Mouse (Mus musculus): ENCODE results near the gene Rnps1. TPM values are rescaled to one million over a fixed set of nuclear protein-coding genes. Genes with fewer than 3 reads are reported as not detected.

Gene Rnps1
- polyA plus RNA-seq, 1 experiment from 2014 or later = 441 TPM

GRCm38 (mm10) chr17:24391149-24391548 lies 23.2 kb upstream of the Rnps1 start:
- 67% methylated on average over 8 of the region's 8 CpGs for WGBS
- peak; percentile 60 for DNase-seq (ENCODE audit: low spot score)
- no peak overlapping the region for H3K4me2 ChIP-seq (ENCODE audit: low read depth, low read length, severe bottlenecking)
- no peak for ATAC-seq (replicated peaks; ENCODE audit: low FRiP score)
- no peak overlapping the region for H3K4me3 ChIP-seq (ENCODE audit: low read depth, low read length)
- no peak overlapping the region for H3K27ac ChIP-seq (ENCODE audit: low read depth, low read length)
- no peak overlapping the region for H3K9ac ChIP-seq (ENCODE audit: low read length)
- H3K4me1 ChIP-seq (replicated peaks; ENCODE audit: control insufficient read depth, insufficient read depth, low read length) = no peaks in the 10 kb centered on the region
- H3K36me3 ChIP-seq (ENCODE audit: control insufficient read depth, insufficient read depth, low read length) = no peaks in the 10 kb centered on the region; the same call in 1 of the 2 replicates
- no peaks in the 10 kb centered on the region for H3K27me3 ChIP-seq (ENCODE audit: control insufficient read depth, insufficient read depth, low read length)
- no peaks in the 10 kb centered on the region for H3K9me3 ChIP-seq (ENCODE audit: control insufficient read depth, low read length)

- no peaks in the 10 kb centered on the region for H3K9me3 ChIP-seq (ENCODE audit: control insufficient read depth, low read length)
- no peak overlapping the region for H3K4me3 ChIP-seq (ENCODE audit: low read depth, low read length)
- H3K9ac ChIP-seq (ENCODE audit: low read length) = no peak overlapping the region
- H3K4me1 ChIP-seq (replicated peaks; ENCODE audit: control insufficient read depth, insufficient read depth, low read length) = no peaks in the 10 kb centered on the region
- WGBS = 28% methylated on average over 4 of the region's 4 CpGs
- no peaks in the 10 kb centered on the region for H3K27me3 ChIP-seq (ENCODE audit: control insufficient read depth, insufficient read depth, low read length)
- DNase-seq (ENCODE audit: low spot score) (no peak), ATAC-seq (replicated peaks; ENCODE audit: low FRiP score) (no peak)
- H3K4me2 ChIP-seq (ENCODE audit: low read depth, low read length, severe bottlenecking) = no peak overlapping the region
- no peaks in the 10 kb centered on the region for H3K36me3 ChIP-seq (ENCODE audit: control insufficient read depth, insufficient read depth, low read length)
- H3K27ac ChIP-seq (ENCODE audit: low read depth, low read length) = no peak overlapping the region
These were observed 20.8 kb upstream of the Rnps1 start for GRCm38 (mm10) chr17:24393527-24393926.

- Histone ChIP-seq H3K9me3 (ENCODE audit: control insufficient read depth, low read length) (no peaks in the 10 kb centered on the region), H3K4me1 (replicated peaks; ENCODE audit: control insufficient read depth, insufficient read depth, low read length) (no peaks in the 10 kb centered on the region), H3K4me3 (ENCODE audit: low read depth, low read length) (no peak overlapping the region), H3K36me3 (ENCODE audit: control insufficient read depth, insufficient read depth, low read length) (no peaks in the 10 kb centered on the region), H3K9ac (ENCODE audit: low read length) (no peak overlapping the region), H3K27me3 (ENCODE audit: control insufficient read depth, insufficient read depth, low read length) (no peaks in the 10 kb centered on the region), H3K4me2 (ENCODE audit: low read depth, low read length, severe bottlenecking) (no peak overlapping the region), H3K27ac (ENCODE audit: low read depth, low read length) (no peak overlapping the region)
- ATAC-seq (replicated peaks; ENCODE audit: low FRiP score) = no peak
- DNase-seq (ENCODE audit: low spot score) = no peak
- 90% methylated on average over 7 of the region's 7 CpGs for WGBS
These were observed 19.9 kb upstream of the Rnps1 start for GRCm38 (mm10) chr17:24394456-24394855.

- Histone ChIP-seq H3K9ac (ENCODE audit: low read length) (no peak overlapping the region), H3K36me3 (ENCODE audit: control insufficient read depth, insufficient read depth, low read length) (no peaks in the 10 kb centered on the region; the same call in 1 of the 2 replicates), H3K4me2 (ENCODE audit: low read depth, low read length, severe bottlenecking) (no peak overlapping the region), H3K27ac (ENCODE audit: low read depth, low read length) (no peak overlapping the region), H3K4me3 (ENCODE audit: low read depth, low read length) (no peak overlapping the region), H3K4me1 (replicated peaks; ENCODE audit: control insufficient read depth, insufficient read depth, low read length) (no peaks in the 10 kb centered on the region), H3K9me3 (ENCODE audit: control insufficient read depth, low read length) (no peaks in the 10 kb centered on the region), H3K27me3 (ENCODE audit: control insufficient read depth, insufficient read depth, low read length) (no peaks in the 10 kb centered on the region)
- WGBS = 78% methylated on average over 3 of the region's 3 CpGs
- ATAC-seq (replicated peaks; ENCODE audit: low FRiP score) = no peak
- no peak for DNase-seq (ENCODE audit: low spot score)
These were observed 12.0 kb upstream of the Rnps1 start for GRCm38 (mm10) chr17:24402371-24402770.

GRCm38 (mm10) chr17:24407116-24407803 lies 7.1 kb upstream of the Rnps1 start:
- no peak for DNase-seq (ENCODE audit: low spot score)

GRCm38 (mm10) chr17:24413557-24414211 lies 681 bp upstream of the Rnps1 start:
- H3K9me3 ChIP-seq (ENCODE audit: control insufficient read depth, low read length) = no peaks in the 10 kb centered on the region
- H3K4me2 ChIP-seq (ENCODE audit: low read depth, low read length, severe bottlenecking) = peak overlapping the region; percentile 77
- peak overlapping the region; percentile 88 for H3K4me3 ChIP-seq (ENCODE audit: low read depth, low read length)
- H3K27ac ChIP-seq (ENCODE audit: low read depth, low read length) = peak overlapping the region; percentile 55; the same call in 1 of the 2 replicates
- H3K4me1 ChIP-seq (replicated peaks; ENCODE audit: control insufficient read depth, insufficient read depth, low read length) = peaks cover 2% of the 10 kb centered on the region; the same call in 1 of the 2 replicates
- H3K9ac ChIP-seq (ENCODE audit: low read length) = peak overlapping the region; percentile 66
- peaks cover 1% of the 10 kb centered on the region; the same call in 1 of the 2 replicates for H3K36me3 ChIP-seq (ENCODE audit: control insufficient read depth, insufficient read depth, low read length)
- H3K27me3 ChIP-seq (ENCODE audit: control insufficient read depth, insufficient read depth, low read length) = no peaks in the 10 kb centered on the region
- peak; percentile 43 for ATAC-seq (replicated peaks; ENCODE audit: low FRiP score)
- 34% methylated on average over 22 of the region's 22 CpGs for WGBS
- peak; percentile 57 for DNase-seq (ENCODE audit: low spot score)

More at GRCm38 (mm10) chr17:24407116-24407803, 7.1 kb upstream of the Rnps1 start:
- no peak overlapping the region for H3K27ac ChIP-seq (ENCODE audit: low read depth, low read length)
- H3K4me2 ChIP-seq (ENCODE audit: low read depth, low read length, severe bottlenecking) = no peak overlapping the region
- H3K4me3 ChIP-seq (ENCODE audit: low read depth, low read length) = no peak overlapping the region
- no peaks in the 10 kb centered on the region for H3K27me3 ChIP-seq (ENCODE audit: control insufficient read depth, insufficient read depth, low read length)
- no peaks in the 10 kb centered on the region; the same call in 1 of the 2 replicates for H3K36me3 ChIP-seq (ENCODE audit: control insufficient read depth, insufficient read depth, low read length)
- 91% methylated on average over 12 of the region's 12 CpGs for WGBS
- no peak for ATAC-seq (replicated peaks; ENCODE audit: low FRiP score)
- no peaks in the 10 kb centered on the region for H3K4me1 ChIP-seq (replicated peaks; ENCODE audit: control insufficient read depth, insufficient read depth, low read length)
- no peaks in the 10 kb centered on the region for H3K9me3 ChIP-seq (ENCODE audit: control insufficient read depth, low read length)
- H3K9ac ChIP-seq (ENCODE audit: low read length) = no peak overlapping the region

- no peaks in the 10 kb centered on the region for H3K9me3 ChIP-seq (ENCODE audit: control insufficient read depth, low read length)
- peaks cover 12% of the 10 kb centered on the region for H3K36me3 ChIP-seq (ENCODE audit: control insufficient read depth, insufficient read depth, low read length)
- H3K4me1 ChIP-seq (replicated peaks; ENCODE audit: control insufficient read depth, insufficient read depth, low read length) = peaks cover 2% of the 10 kb centered on the region; the same call in 1 of the 2 replicates
- no peaks in the 10 kb centered on the region for H3K27me3 ChIP-seq (ENCODE audit: control insufficient read depth, insufficient read depth, low read length)
- no peak for ATAC-seq (replicated peaks; ENCODE audit: low FRiP score)
- peak overlapping the region; percentile 90 for H3K9ac ChIP-seq (ENCODE audit: low read length)
- DNase-seq (ENCODE audit: low spot score) = no peak
- H3K27ac ChIP-seq (ENCODE audit: low read depth, low read length) = peak overlapping the region; percentile 85
- H3K4me3 ChIP-seq (ENCODE audit: low read depth, low read length) = peak overlapping the region; percentile 88
- WGBS = under 1% methylated on average over 21 of the region's 21 CpGs
- H3K4me2 ChIP-seq (ENCODE audit: low read depth, low read length, severe bottlenecking) = peak overlapping the region; percentile 92
These were observed 646 bp downstream of the Rnps1 start for GRCm38 (mm10) chr17:24415011-24415410.

- no peak overlapping the region for H3K27ac ChIP-seq (ENCODE audit: low read depth, low read length)
- peak overlapping the region; percentile 92 for H3K4me2 ChIP-seq (ENCODE audit: low read depth, low read length, severe bottlenecking)
- H3K27me3 ChIP-seq (ENCODE audit: control insufficient read depth, insufficient read depth, low read length) = no peaks in the 10 kb centered on the region
- 89% methylated on average over 3 of the region's 3 CpGs for WGBS
- no peak overlapping the region; the same call in 1 of the 2 replicates for H3K9ac ChIP-seq (ENCODE audit: low read length)
- no peaks in the 10 kb centered on the region for H3K9me3 ChIP-seq (ENCODE audit: control insufficient read depth, low read length)
- ATAC-seq (replicated peaks; ENCODE audit: low FRiP score) (no peak), DNase-seq (ENCODE audit: low spot score) (no peak)
- H3K36me3 ChIP-seq (ENCODE audit: control insufficient read depth, insufficient read depth, low read length) = peaks cover 19% of the 10 kb centered on the region
- peaks cover 2% of the 10 kb centered on the region; the same call in 1 of the 2 replicates for H3K4me1 ChIP-seq (replicated peaks; ENCODE audit: control insufficient read depth, insufficient read depth, low read length)
- peak overlapping the region; percentile 88; the same call in 1 of the 2 replicates for H3K4me3 ChIP-seq (ENCODE audit: low read depth, low read length)
These were observed 1.8 kb downstream of the Rnps1 start for GRCm38 (mm10) chr17:24416051-24416652.

Data from forebrain, embryonic 11.5 days (tissue).